ENCODE assay signal across 16 mouse cellular contexts in genomic region chr15:77291471-77291870, GRCm38 (mm10). TPM values are rescaled to one million over a fixed set of nuclear protein-coding genes. Genes with fewer than 3 reads are reported as not detected.
DNase-seq lines count a peak whose midpoint lies in the region; ATAC-seq lines count a peak whose summit lies in the region.
"Had no signal": no experiment of that assay in that cellular context is flagged by ENCODE, and none has a peak within 500 bp of the region (broad histone marks: within the 10 kb centered on the region; RNA-seq: fewer than 3 reads in every experiment).

No protein-coding gene starts in this region.

- H3K36me3 ChIP-seq in kidney, embryonic 14.5 days (ENCODE audit: control insufficient read depth, insufficient read depth, low read length) = no peaks in the 10 kb centered on the region
- no peaks in the 10 kb centered on the region for H3K36me3 ChIP-seq in embryonic facial prominence, embryonic 15.5 days
- H3K36me3 ChIP-seq: heart, embryonic 12.5 days had no signal

- peaks cover 11% of the 10 kb centered on the region; the same call in 1 of the 2 replicates for H3K4me1 ChIP-seq in kidney, embryonic 14.5 days (ENCODE audit: control insufficient read depth, insufficient read depth, low read length)
- peaks cover 43% of the 10 kb centered on the region for H3K4me1 ChIP-seq in embryonic facial prominence, embryonic 15.5 days

- no peaks in the 10 kb centered on the region for H3K27me3 ChIP-seq in kidney, embryonic 14.5 days (ENCODE audit: control insufficient read depth, insufficient read depth, low read length)
- no peaks in the 10 kb centered on the region for H3K27me3 ChIP-seq in embryonic facial prominence, embryonic 15.5 days
- H3K27me3 ChIP-seq: heart, embryonic 12.5 days had no signal

- WGBS in kidney, embryonic 14.5 days = 25% methylated on average over 7 of the region's 7 CpGs
- 37% methylated on average over 7 of the region's 7 CpGs for whole genome bisulfite sequencing in embryonic facial prominence, embryonic 15.5 days

- no peak overlapping the region for H3K4me3 ChIP-seq in kidney, embryonic 14.5 days (ENCODE audit: low read length)
- no peak overlapping the region for H3K4me3 ChIP-seq in embryonic facial prominence, embryonic 15.5 days (replicated peaks)
- H3K4me3 ChIP-seq: heart, embryonic 12.5 days had no signal

- ATAC-seq in kidney, embryonic 14.5 days (ENCODE audit: low FRiP score, low TSS enrichment) = peak; percentile 43; the same call in 1 of the 2 replicates
- peak; percentile 43; the same call in 1 of the 2 replicates for ATAC-seq in embryonic facial prominence, embryonic 15.5 days (ENCODE audit: insufficient number of reproducible peaks, low FRiP score, low TSS enrichment, low read depth)

- peak; percentile 20 to 32 for DNase-seq in cerebellum, postnatal 25 days
- DNase-seq in cerebellum, postnatal 10 days = no peak
- DNase-seq in kidney, adult 11 months = no peak
- DNase-seq in R1 (ENCODE audit: low read depth, low spot score) (peak; percentile 11), MN1 (ENCODE audit: low spot score) (no peak)
- DNase-seq in layer of hippocampus, postnatal 10 days (ENCODE audit: low spot score in 2 of 2) = no peak
- DNase-seq: adrenal gland, postnatal 10 days; gastrocnemius, postnatal 10 days; kidney, adult 8-10 months; layer of hippocampus, adult 9-11 months; lung, embryonic 14.5 days; right cerebral cortex, adult 18-20 months; spleen, adult 18-20 months had no signal

- no peak overlapping the region for H3K27ac ChIP-seq in kidney, embryonic 14.5 days (ENCODE audit: low read depth, low read length)
- peak overlapping the region; percentile 39; the same call in 1 of the 2 replicates for H3K27ac ChIP-seq in embryonic facial prominence, embryonic 15.5 days (replicated peaks)

- no peak overlapping the region for H3K4me2 ChIP-seq in kidney, embryonic 14.5 days (replicated peaks; ENCODE audit: low read depth, low read length)
- no peak overlapping the region for H3K4me2 ChIP-seq in embryonic facial prominence, embryonic 15.5 days (replicated peaks)
- H3K4me2 ChIP-seq: heart, embryonic 12.5 days; lung, embryonic 14.5 days had no signal

- H3K9ac ChIP-seq in kidney, embryonic 14.5 days (ENCODE audit: low read depth, low read length) = no peak overlapping the region
- H3K9ac ChIP-seq in embryonic facial prominence, embryonic 15.5 days = no peak overlapping the region
- H3K9ac ChIP-seq: heart, embryonic 12.5 days; lung, embryonic 14.5 days had no signal

- H3K9me3 ChIP-seq in kidney, embryonic 14.5 days (ENCODE audit: control insufficient read depth, low read length) = no peaks in the 10 kb centered on the region
- H3K9me3 ChIP-seq in embryonic facial prominence, embryonic 15.5 days (replicated peaks) = no peaks in the 10 kb centered on the region
- H3K9me3 ChIP-seq: heart, embryonic 12.5 days had no signal

RNA-seq across cellular contexts. Expression of gene Rbfox2, which starts 15.3 kb away (rescaled TPM):
- 57.6 and 64.6 TPM in 2 replicates for polyA plus RNA-seq in kidney, embryonic 14.5 days (2014; fragmentation: Nextera tagmentation; extraction: Ambion mirVana)
- 69.4 and 73.2 TPM in 2 replicates for polyA plus RNA-seq in embryonic facial prominence, embryonic 15.5 days (2015; fragmentation: Nextera tagmentation; extraction: Ambion mirVana)
- 100 to 1,000 TPM; 232 to 253 TPM for total RNA-seq in layer of hippocampus, postnatal 10 days (2021)

Comparison
In these comparisons a context has a peak if more than half of its experiments do, and no peak if none do; other contexts are left out.
1. DNase-seq: peak in cerebellum, postnatal 25 days (2 of 2) and R1 (single experiment); none in cerebellum, postnatal 10 days (0 of 2), kidney, adult 11 months (single experiment), MN1 (single experiment) and layer of hippocampus, postnatal 10 days (0 of 2).